Mouse (Mus musculus) midbrain, embryonic 12.5 days (tissue): ENCODE data around the gene Nr4a3. TPM values are rescaled to one million over a fixed set of nuclear protein-coding genes. Genes with fewer than 3 reads are reported as not detected.
A peak's percentile ranks its signal among the peaks of the same experiment; 100 is the strongest.

Experiments used
- ATAC-seq: fragments of 200-750 bp; cut with Nextera tagmentation; 2 replicates; pipeline ENCODE4 v1.8.0; 2017; ENCODE audit warnings: low read depth, moderate TSS enrichment, moderate library complexity; ENCODE audit not compliant: low FRiP score
- H3K27ac ChIP-seq: fragments of 300-500 bp; sonication (generic); replicated peaks from 2 replicates; pipeline ENCODE4 v1.5.1; 2016; ENCODE audit warnings: mild to moderate bottlenecking
- H3K27me3 ChIP-seq: fragments of 300-500 bp; sonication (generic); 2 replicates; pipeline ENCODE4 v1.6.1; 2016; ENCODE audit warnings: mild to moderate bottlenecking
- H3K36me3 ChIP-seq: fragments of 300-500 bp; sonication (generic); 2 replicates; pipeline ENCODE4 v1.6.1; 2016
- H3K4me1 ChIP-seq: fragments of 300-500 bp; sonication (generic); 2 replicates; pipeline ENCODE4 v1.6.1; 2016
- H3K4me2 ChIP-seq: fragments of 300-500 bp; sonication (generic); replicated peaks from 2 replicates; pipeline ENCODE4 v1.6.1; 2016; ENCODE audit warnings: mild to moderate bottlenecking, moderate library complexity
- H3K4me3 ChIP-seq: fragments of 300-500 bp; sonication (generic); 2 replicates; pipeline ENCODE4 v1.5.1; 2016; ENCODE audit warnings: mild to moderate bottlenecking
- H3K9ac ChIP-seq: fragments of 300-500 bp; sonication (generic); replicated peaks from 2 replicates; pipeline ENCODE4 v1.6.1; 2016; ENCODE audit warnings: mild to moderate bottlenecking, moderate library complexity
- H3K9me3 ChIP-seq: fragments of 300-500 bp; sonication (generic); 2 replicates; pipeline ENCODE4 v1.6.1; 2016; ENCODE audit warnings: mild to moderate bottlenecking
- WGBS: fragments of 180-500 bp; shearing (Covaris S2); methylation state at CpG from one replicate; pipeline ENCODE4 v1.1.7; 2016; 5-methylcytosine and 5-hydroxymethylcytosine counted together
- polyA plus RNA-seq: library from polyadenylated mRNA; unstranded; fragments of >200 nt; fragmentation: Nextera tagmentation; extraction: Ambion mirVana; gene quantifications from 2 replicates; pipeline ENCODE4 v1.2.1, GENCODE M21; 2016

The Nr4a3 gene
- polyA plus RNA-seq: 0.48 and 0.83 TPM in 2 replicates

- Histone ChIP-seq H3K27ac (peak within 1 kb of the TSS; percentile 92), H3K9ac (peak within 1 kb of the TSS; percentile 72), H3K4me2 (peak within 1 kb of the TSS; percentile 97), H3K4me3 (peak within 1 kb of the TSS; percentile 70), H3K27me3 (peaks cover 44% of the 10 kb centered on the region), H3K4me1 (peaks cover 49% of the 10 kb centered on the region), H3K9me3 (no peaks in the 10 kb centered on the region), H3K36me3 (no peaks in the 10 kb centered on the region)
- peak; percentile 74 for ATAC-seq
- WGBS: 0% methylated on average over 38 of the region's 54 CpGs
Measured at GRCm38 (mm10) chr4:48044491-48045211, at the start of gene Nr4a3. TSS of gene Nr4a3 (plus strand) at chr4:48045153.

DNA sequence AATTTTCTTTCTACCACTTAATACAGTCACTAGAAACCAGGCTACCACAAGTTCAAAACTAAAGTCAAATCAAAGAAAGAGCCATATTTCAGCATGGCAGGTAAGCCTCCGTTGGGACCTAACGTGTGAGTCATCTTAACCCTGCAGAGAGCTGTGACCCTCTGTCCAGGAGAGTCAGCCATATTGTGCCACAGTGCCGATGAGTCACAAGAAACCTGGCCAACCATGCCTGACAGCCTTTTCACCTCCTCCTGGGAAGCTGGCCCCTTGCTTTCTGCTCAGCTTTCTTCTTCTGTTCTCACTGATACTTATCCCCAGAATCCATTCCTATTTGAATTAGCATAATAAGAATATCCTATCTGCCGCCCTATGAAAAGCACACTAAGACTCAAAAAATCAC is 42.0 kb upstream of the Nr4a3 start:
- 88% methylated on average over 4 of the region's 4 CpGs for whole genome bisulfite sequencing
- Histone ChIP-seq H3K27ac (no peak overlapping the region), H3K4me2 (no peak overlapping the region), H3K4me1 (no peaks in the 10 kb centered on the region), H3K9me3 (no peaks in the 10 kb centered on the region), H3K36me3 (no peaks in the 10 kb centered on the region), H3K4me3 (no peak overlapping the region), H3K27me3 (no peaks in the 10 kb centered on the region), H3K9ac (no peak overlapping the region)
- no peak for ATAC-seq

GRCm38 (mm10) chr4:48003456-48003855 is 41.5 kb upstream of the Nr4a3 start:
- Histone ChIP-seq H3K27me3 (no peaks in the 10 kb centered on the region), H3K4me3 (no peak overlapping the region), H3K4me2 (no peak overlapping the region), H3K27ac (no peak overlapping the region), H3K9me3 (no peaks in the 10 kb centered on the region), H3K36me3 (no peaks in the 10 kb centered on the region), H3K9ac (no peak overlapping the region), H3K4me1 (no peaks in the 10 kb centered on the region)
- ATAC-seq: no peak
- 91% methylated on average over 3 of the region's 3 CpGs for WGBS

GRCm38 (mm10) chr4:48006355-48006754 is 38.6 kb upstream of the Nr4a3 start:
- Histone ChIP-seq H3K27ac (no peak overlapping the region), H3K4me3 (no peak overlapping the region), H3K27me3 (no peaks in the 10 kb centered on the region), H3K36me3 (no peaks in the 10 kb centered on the region), H3K4me1 (no peaks in the 10 kb centered on the region), H3K4me2 (no peak overlapping the region), H3K9me3 (no peaks in the 10 kb centered on the region), H3K9ac (no peak overlapping the region)
- no peak for ATAC-seq
- 88% methylated on average over 3 of the region's 3 CpGs for WGBS

DNA sequence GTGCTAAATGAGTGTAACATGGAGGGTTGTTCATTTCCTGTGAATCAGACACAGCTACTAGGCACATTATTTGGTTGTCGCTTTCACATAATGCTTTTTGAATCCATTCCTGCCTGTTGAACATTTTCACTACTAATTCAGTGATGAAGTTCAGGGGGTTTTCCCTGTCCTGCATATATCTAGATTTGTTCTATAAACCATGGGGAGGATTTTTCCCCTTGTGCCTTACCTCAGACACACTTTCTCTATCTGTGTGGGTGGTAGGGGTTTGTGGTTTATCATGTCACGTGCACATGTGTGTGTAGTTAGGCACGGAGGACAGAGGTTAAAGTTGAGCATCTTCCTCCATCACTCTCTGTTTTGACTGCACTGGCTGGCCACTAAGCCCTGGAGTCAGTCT is 32.7 kb upstream of the Nr4a3 start:
- H3K9me3 ChIP-seq: no peaks in the 10 kb centered on the region
- no peaks in the 10 kb centered on the region for H3K36me3 ChIP-seq
- H3K9ac ChIP-seq: no peak overlapping the region
- H3K4me3 ChIP-seq: no peak overlapping the region
- no peak overlapping the region for H3K4me2 ChIP-seq
- ATAC-seq: no peak
- whole genome bisulfite sequencing: 88% methylated on average over 3 of the region's 3 CpGs
- no peak overlapping the region for H3K27ac ChIP-seq
- H3K27me3 ChIP-seq: no peaks in the 10 kb centered on the region
- H3K4me1 ChIP-seq: no peaks in the 10 kb centered on the region

- Histone ChIP-seq H3K27ac (no peak overlapping the region), H3K9me3 (no peaks in the 10 kb centered on the region), H3K4me2 (no peak overlapping the region), H3K27me3 (no peaks in the 10 kb centered on the region; the same call in 1 of the 2 replicates), H3K4me1 (no peaks in the 10 kb centered on the region), H3K4me3 (no peak overlapping the region), H3K9ac (no peak overlapping the region), H3K36me3 (no peaks in the 10 kb centered on the region)
- ATAC-seq: no peak
- WGBS: 79% methylated on average over 3 of the region's 3 CpGs
Measured at GRCm38 (mm10) chr4:48022966-48023365, 22.0 kb upstream of the Nr4a3 start.

DNA sequence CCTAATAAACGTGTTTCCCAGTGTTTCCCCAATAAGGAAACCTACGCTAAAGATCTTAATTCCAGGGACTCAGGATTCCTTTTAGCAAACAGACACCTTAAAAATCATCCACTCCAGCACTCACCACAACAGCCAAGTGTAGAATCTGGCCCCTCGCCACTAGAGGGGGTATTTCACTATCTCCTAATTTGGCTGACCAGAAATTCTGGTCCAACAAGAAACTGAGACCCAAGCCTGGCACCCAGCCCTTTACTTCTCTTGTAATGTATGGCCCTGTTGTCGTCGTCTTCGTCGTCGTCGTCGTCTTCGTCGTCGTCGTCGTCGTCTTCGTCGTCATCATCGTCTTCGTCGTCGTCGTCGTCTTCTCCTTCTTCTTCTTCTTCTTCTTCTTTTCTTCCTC is 15.3 kb upstream of the Nr4a3 start:
- H3K27me3 ChIP-seq: no peaks in the 10 kb centered on the region
- H3K36me3 ChIP-seq: no peaks in the 10 kb centered on the region
- no peak for ATAC-seq
- no peak overlapping the region for H3K9ac ChIP-seq
- 68% methylated on average over 24 of the region's 24 CpGs for WGBS
- H3K27ac ChIP-seq: no peak overlapping the region
- no peak overlapping the region for H3K4me3 ChIP-seq
- no peaks in the 10 kb centered on the region for H3K9me3 ChIP-seq
- no peak overlapping the region for H3K4me2 ChIP-seq
- no peaks in the 10 kb centered on the region for H3K4me1 ChIP-seq

GRCm38 (mm10) chr4:48034287-48034686 is 10.7 kb upstream of the Nr4a3 start:
- Histone ChIP-seq H3K9ac (no peak overlapping the region), H3K4me3 (no peak overlapping the region), H3K9me3 (no peaks in the 10 kb centered on the region), H3K4me1 (no peaks in the 10 kb centered on the region), H3K4me2 (no peak overlapping the region), H3K27ac (no peak overlapping the region), H3K36me3 (no peaks in the 10 kb centered on the region), H3K27me3 (peaks cover 16% of the 10 kb centered on the region; the same call in 1 of the 2 replicates)
- 88% methylated on average over 9 of the region's 9 CpGs for WGBS
- no peak for ATAC-seq

DNA sequence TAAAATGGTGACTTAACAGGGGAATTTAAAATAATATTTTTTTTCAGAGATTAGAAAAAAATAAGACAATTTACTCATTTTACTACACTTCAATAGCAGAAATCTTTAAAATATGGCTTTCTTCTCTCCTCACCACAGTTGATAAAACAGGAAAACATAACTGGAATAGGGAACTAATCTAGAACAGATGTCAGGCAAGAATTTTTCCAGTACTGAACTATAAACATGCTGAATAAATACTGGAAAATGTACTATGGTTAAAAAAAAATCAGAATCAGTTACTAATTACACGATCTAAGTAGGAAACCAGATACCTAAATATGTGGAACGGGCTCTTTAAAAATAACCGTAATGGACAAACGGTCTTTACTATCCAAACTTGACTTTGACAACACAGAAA is 7.3 kb upstream of the Nr4a3 start:
- Histone ChIP-seq H3K9ac (no peak overlapping the region), H3K27me3 (peaks cover 23% of the 10 kb centered on the region), H3K4me3 (no peak overlapping the region), H3K36me3 (no peaks in the 10 kb centered on the region), H3K4me2 (no peak overlapping the region), H3K9me3 (no peaks in the 10 kb centered on the region), H3K4me1 (peaks cover 7% of the 10 kb centered on the region; the same call in 1 of the 2 replicates), H3K27ac (no peak overlapping the region)
- no peak for ATAC-seq
- 88% methylated on average over 4 of the region's 4 CpGs for WGBS

GRCm38 (mm10) chr4:48038847-48039246 is 6.1 kb upstream of the Nr4a3 start:
- Histone ChIP-seq H3K27me3 (peaks cover 23% of the 10 kb centered on the region), H3K27ac (no peak overlapping the region), H3K4me2 (no peak overlapping the region), H3K9me3 (no peaks in the 10 kb centered on the region), H3K4me1 (peaks cover 7% of the 10 kb centered on the region; the same call in 1 of the 2 replicates), H3K4me3 (no peak overlapping the region), H3K9ac (no peak overlapping the region), H3K36me3 (no peaks in the 10 kb centered on the region)
- ATAC-seq: no peak
- 88% methylated on average over 5 of the region's 5 CpGs for WGBS

- H3K9ac ChIP-seq: no peak overlapping the region
Measured at GRCm38 (mm10) chr4:48039736-48040135, 5.2 kb upstream of the Nr4a3 start.

GRCm38 (mm10) chr4:48042466-48042785 is 2.5 kb upstream of the Nr4a3 start:
- Histone ChIP-seq H3K9me3 (no peaks in the 10 kb centered on the region), H3K27ac (peak overlapping the region; percentile 96), H3K4me1 (peaks cover 32% of the 10 kb centered on the region), H3K36me3 (no peaks in the 10 kb centered on the region), H3K4me2 (peak overlapping the region; percentile 97), H3K9ac (peak overlapping the region; percentile 63), H3K4me3 (peak overlapping the region; percentile 70), H3K27me3 (peaks cover 34% of the 10 kb centered on the region)
- ATAC-seq: no peak
- whole genome bisulfite sequencing: 0% methylated on average over 4 of the region's 4 CpGs

More at GRCm38 (mm10) chr4:48039736-48040135, 5.2 kb upstream of the Nr4a3 start:
- peaks cover 23% of the 10 kb centered on the region for H3K27me3 ChIP-seq
- H3K9me3 ChIP-seq: no peaks in the 10 kb centered on the region
- no peak overlapping the region for H3K4me3 ChIP-seq
- no peak overlapping the region for H3K4me2 ChIP-seq
- WGBS: 75% methylated on average over 7 of the region's 7 CpGs
- no peak for ATAC-seq
- peaks cover 12% of the 10 kb centered on the region for H3K4me1 ChIP-seq
- no peaks in the 10 kb centered on the region for H3K36me3 ChIP-seq
- no peak overlapping the region for H3K27ac ChIP-seq
